Mouse (Mus musculus): Measurements from ENCODE around the gene Tmed6. TPM values are rescaled to one million over a fixed set of nuclear protein-coding genes. Genes with fewer than 3 reads are reported as not detected.

The Tmed6 gene
- polyA plus RNA-seq, 1 experiment, result not detected

GRCm38 (mm10) chr8:107012666-107013065 lies 52.8 kb downstream of the Tmed6 start:
- Histone ChIP-seq H3K4me3 (ENCODE audit: insufficient read depth, poor library complexity, severe bottlenecking) (no peak overlapping the region), H3K79me3 (ENCODE audit: low read depth) (no peaks in the 10 kb centered on the region), H3K27me3 (ENCODE audit: control insufficient read depth, insufficient read depth, insufficient read length) (no peaks in the 10 kb centered on the region), H3K79me2 (ENCODE audit: control insufficient read depth, insufficient read depth) (no peaks in the 10 kb centered on the region), H3ac (ENCODE audit: control insufficient read depth, insufficient read length, low read depth) (no peak overlapping the region), H3K36me3 (ENCODE audit: control insufficient read depth, insufficient read depth) (peaks cover 38% of the 10 kb centered on the region)
- TF ChIP-seq CEBPB (IDR thresholded peaks at IDR 0.05; ENCODE audit: low read depth) (no peak), MYOG (IDR thresholded peaks at IDR 0.05; ENCODE audit: control insufficient read depth, extremely low read depth, insufficient read length) (no peak), USF1 (IDR thresholded peaks at IDR 0.05; ENCODE audit: low read depth) (no peak), FOSL1 (IDR thresholded peaks at IDR 0.05; ENCODE audit: insufficient read depth, low read length, poor library complexity, severe bottlenecking) (no peak), CTCF (IDR thresholded peaks at IDR 0.05; ENCODE audit: control insufficient read depth, insufficient read depth, insufficient read length) (no peak), MAX (IDR thresholded peaks at IDR 0.05) (no peak), MYOD1 (IDR thresholded peaks at IDR 0.05; ENCODE audit: control insufficient read depth, insufficient read length, low read depth) (no peak)

Small RNA genes within 50 kb of the gene (microRNA-seq; reads per million reads assigned to microRNA genes)
- 1.8 reads per million, percentile 38 among the genes with 10 or more reads in this experiment for gene Mir7075 (ENCODE audit: borderline microRNAs expressed)

Other genes starting within 250 kb of the Tmed6 start
- gene Has3, start 195.4 kb downstream of the Tmed6 start, polyA plus RNA-seq (2012; fragmentation: generic; extraction: Trizol), result 0.16 TPM
- gene Utp4, start 172.0 kb downstream of the Tmed6 start, polyA plus RNA-seq (2012; fragmentation: generic; extraction: Trizol), result 67.3 TPM
- 8.6 TPM for gene Sntb2, start 129.9 kb downstream of the Tmed6 start, polyA plus RNA-seq (2012; fragmentation: generic; extraction: Trizol)
- gene Vps4a, start 34.4 kb downstream of the Tmed6 start, polyA plus RNA-seq (2012; fragmentation: generic; extraction: Trizol), result 33.7 TPM
- gene Pdf, start 17.0 kb downstream of the Tmed6 start, polyA plus RNA-seq (2012; fragmentation: generic; extraction: Trizol), result 27.2 TPM
- 20.1 TPM for gene Cog8, start 9.0 kb downstream of the Tmed6 start, polyA plus RNA-seq (2012; fragmentation: generic; extraction: Trizol)
- 119 TPM for gene Nip7, start 8.8 kb downstream of the Tmed6 start, polyA plus RNA-seq (2012; fragmentation: generic; extraction: Trizol)
- 15.8 TPM for gene Terf2, start 30.9 kb upstream of the Tmed6 start, polyA plus RNA-seq (2012; fragmentation: generic; extraction: Trizol)
- 68.5 TPM for gene Cyb5b, start 85.0 kb upstream of the Tmed6 start, polyA plus RNA-seq (2012; fragmentation: generic; extraction: Trizol)
- 13.6 TPM for gene Nfat5, start 227.8 kb upstream of the Tmed6 start, polyA plus RNA-seq (2012; fragmentation: generic; extraction: Trizol)